Mouse (Mus musculus) kidney, postnatal 0 days (tissue): ENCODE results near the gene Ints7. TPM values are rescaled to one million over a fixed set of nuclear protein-coding genes. Genes with fewer than 3 reads are reported as not detected.

Experiments used
- ATAC-seq: fragments of 200-750 bp; cut with Nextera tagmentation; replicated peaks from 2 replicates; pipeline ENCODE4 v1.8.0; 2017; ENCODE audit warnings: low read depth, moderate number of reproducible peaks, moderate TSS enrichment, moderate library complexity; ENCODE audit not compliant: low FRiP score
- DNase-seq: peaks from one replicate; pipeline ENCODE4 v3.0.0-alpha.2; 2016; ENCODE audit warnings: low spot score
- H3K27ac ChIP-seq: fragments of 300-500 bp; sonication (generic); 2 replicates; pipeline ENCODE4 v1.5.1; 2014; ENCODE audit warnings: mild to moderate bottlenecking
- H3K27me3 ChIP-seq: fragments of 300-500 bp; sonication (generic); 2 replicates; pipeline ENCODE4 v1.6.1; 2014; ENCODE audit warnings: low read length, mixed read lengths; ENCODE audit not compliant: insufficient read depth
- H3K36me3 ChIP-seq: fragments of 300-500 bp; sonication (generic); 2 replicates; pipeline ENCODE4 v1.6.1; 2014; ENCODE audit warnings: low read length, mixed read lengths; ENCODE audit not compliant: insufficient read depth
- H3K4me1 ChIP-seq: fragments of 300-500 bp; sonication (generic); replicated peaks from 2 replicates; pipeline ENCODE4 v1.6.1; 2014; ENCODE audit warnings: antibody characterized with exemption, low read length, mixed read lengths; ENCODE audit not compliant: insufficient read depth
- H3K4me2 ChIP-seq: fragments of 300-500 bp; sonication (generic); 2 replicates; pipeline ENCODE4 v1.6.1; 2014; ENCODE audit warnings: mild to moderate bottlenecking, low read length, moderate library complexity, mixed read lengths
- H3K4me3 ChIP-seq: fragments of 300-500 bp; sonication (generic); replicated peaks from 2 replicates; pipeline ENCODE4 v1.5.1; 2014; ENCODE audit warnings: low read depth, low read length
- H3K9ac ChIP-seq: fragments of 300-500 bp; sonication (generic); 2 replicates; pipeline ENCODE4 v1.6.1; 2014; ENCODE audit warnings: low read depth, low read length
- H3K9me3 ChIP-seq: fragments of 300-500 bp; sonication (generic); replicated peaks from 2 replicates; pipeline ENCODE4 v1.6.1; 2016; ENCODE audit warnings: low read length, inconsistent platforms, mixed read lengths
- CTCF ChIP-seq: IDR thresholded peaks from 2 replicates; pipeline ENCODE4 v1.5.1; 2016; ENCODE audit warnings: antibody characterized with exemption, low read depth, mild to moderate bottlenecking, moderate library complexity
- WGBS: fragments of 180-500 bp; shearing (Covaris S2); extraction: QIAGEN DNeasy Blood & Tissue Kit; methylation state at CpG from one replicate; pipeline ENCODE4 v1.1.7; 2014; 5-methylcytosine and 5-hydroxymethylcytosine counted together
- polyA plus RNA-seq: library from polyadenylated mRNA; unstranded; fragments of >200 nt; fragmentation: Nextera tagmentation; extraction: Ambion mirVana; gene quantifications from 2 replicates; pipeline ENCODE4 v1.2.1, GENCODE M21; 2015

Ints7 gene
- polyA plus RNA-seq, 1 experiment from 2014 or later, result 31.7 TPM

DNA sequence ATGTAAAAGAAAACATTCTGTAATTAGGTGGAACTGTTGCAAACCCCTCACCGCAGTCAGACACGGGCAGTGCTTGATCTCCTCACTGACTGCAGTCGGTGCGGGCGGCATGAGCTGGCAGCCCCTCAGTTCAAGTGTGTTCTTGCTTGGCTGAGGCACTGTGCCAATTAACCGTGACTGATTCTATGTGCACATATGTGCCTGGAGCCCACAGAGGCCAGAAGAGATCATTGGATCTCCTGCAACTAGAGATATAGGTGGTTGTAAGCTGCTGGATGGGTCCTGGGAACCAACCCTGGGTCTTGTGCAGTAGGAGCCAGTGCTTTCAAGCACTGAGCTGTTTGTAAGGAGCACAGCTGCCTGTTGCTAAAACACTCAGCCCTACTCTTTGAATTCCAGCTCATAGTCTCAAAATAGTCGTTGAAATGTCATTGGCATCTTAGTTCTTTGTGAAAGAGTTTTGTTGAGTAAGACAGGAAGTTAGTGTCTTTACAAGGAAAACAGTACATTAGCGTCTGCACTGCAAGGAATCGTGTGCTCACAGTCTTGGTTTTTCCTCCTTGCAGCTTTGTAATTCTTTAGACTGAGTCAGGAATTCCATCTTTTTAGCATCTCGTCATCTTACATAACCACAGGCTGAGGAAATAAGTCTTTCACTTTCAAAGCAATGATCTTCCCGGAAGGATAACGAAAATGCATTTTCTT, 16.7 kb downstream of the Ints7 start:
- peaks cover 38% of the 10 kb centered on the region for H3K36me3 ChIP-seq
- no peak for TF ChIP-seq CTCF
- H3K4me1 ChIP-seq, result no peaks in the 10 kb centered on the region
- H3K9ac ChIP-seq, result no peak overlapping the region
- H3K27me3 ChIP-seq, result no peaks in the 10 kb centered on the region
- WGBS, result 81% methylated on average over 12 of the region's 12 CpGs
- H3K9me3 ChIP-seq, result no peaks in the 10 kb centered on the region
- no peak for DNase-seq
- H3K4me3 ChIP-seq, result no peak overlapping the region
- H3K4me2 ChIP-seq, result no peak overlapping the region
- no peak overlapping the region for H3K27ac ChIP-seq
- no peak for ATAC-seq

DNA sequence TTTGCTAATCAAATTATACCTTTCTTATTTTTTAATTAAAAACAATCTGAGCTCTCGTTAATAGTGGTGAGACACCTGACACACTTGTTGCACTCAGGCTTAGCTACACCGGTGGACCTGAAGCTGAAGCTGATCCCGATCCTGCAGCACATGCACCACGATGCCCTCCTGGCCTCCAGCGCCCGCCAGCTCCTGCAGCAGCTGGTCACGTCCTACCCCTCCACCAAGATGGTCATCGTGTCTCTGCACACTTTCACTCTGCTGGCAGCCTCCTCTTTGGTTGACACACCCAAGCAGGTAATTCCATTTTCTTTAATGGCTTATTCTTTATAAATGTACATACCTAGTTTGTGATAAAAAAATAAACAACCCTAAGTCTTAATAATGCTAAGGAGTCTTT, 20.6 kb downstream of the Ints7 start:
- no peak for DNase-seq
- H3K4me1 ChIP-seq, result no peaks in the 10 kb centered on the region
- no peaks in the 10 kb centered on the region for H3K9me3 ChIP-seq
- H3K27ac ChIP-seq, result no peak overlapping the region
- H3K9ac ChIP-seq, result no peak overlapping the region
- H3K4me2 ChIP-seq, result no peak overlapping the region
- no peak for TF ChIP-seq CTCF
- H3K36me3 ChIP-seq, result peaks cover 51% of the 10 kb centered on the region
- no peak for ATAC-seq
- H3K4me3 ChIP-seq, result no peak overlapping the region
- 92% methylated on average over 8 of the region's 8 CpGs for WGBS
- no peaks in the 10 kb centered on the region for H3K27me3 ChIP-seq

DNA sequence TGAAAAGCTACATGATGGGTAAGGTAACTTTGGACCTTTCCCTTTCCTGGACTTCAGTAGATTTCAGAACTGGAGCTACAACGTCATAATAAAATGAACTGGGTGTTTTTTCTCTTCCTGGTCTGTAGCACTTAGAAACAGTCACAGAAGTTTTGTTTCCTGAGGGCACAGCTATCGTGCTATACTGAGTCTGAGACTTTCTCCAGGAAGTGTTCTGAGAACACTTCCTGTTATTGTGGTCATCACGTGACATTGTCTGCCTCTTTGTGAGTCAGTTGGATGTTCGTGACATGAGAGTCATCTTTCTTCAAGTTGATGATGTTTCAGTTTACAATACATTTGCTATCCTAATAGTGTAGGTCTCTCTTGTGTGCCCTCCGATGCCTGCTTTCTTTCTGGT, 23.8 kb downstream of the Ints7 start:
- Histone ChIP-seq H3K27ac (no peak overlapping the region), H3K4me2 (no peak overlapping the region), H3K4me1 (no peaks in the 10 kb centered on the region), H3K9ac (no peak overlapping the region), H3K36me3 (peaks cover 57% of the 10 kb centered on the region), H3K9me3 (no peaks in the 10 kb centered on the region), H3K4me3 (no peak overlapping the region), H3K27me3 (no peaks in the 10 kb centered on the region)
- WGBS, result 65% methylated on average over 5 of the region's 5 CpGs
- ATAC-seq (no peak), DNase-seq (peak; percentile 12)
- TF ChIP-seq CTCF, result no peak

DNA sequence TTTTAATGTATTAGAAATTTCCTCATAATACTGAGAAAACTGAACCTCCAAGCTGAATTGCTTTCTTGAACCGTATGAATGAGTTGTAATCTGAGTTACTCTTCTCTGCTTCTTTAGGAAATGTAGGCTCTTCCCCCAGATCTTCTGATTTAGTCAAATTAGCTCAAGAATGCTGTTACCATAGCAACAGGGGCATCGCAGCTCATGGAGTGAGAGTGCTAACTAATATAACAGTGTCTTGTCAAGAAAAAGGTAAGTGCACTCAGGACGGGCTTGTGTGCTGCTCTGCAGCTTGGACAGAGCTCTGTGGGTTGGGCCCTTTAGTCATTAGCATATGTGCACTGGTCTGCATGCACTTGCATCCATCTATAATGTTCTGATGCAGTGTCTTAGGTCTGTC, 29.3 kb downstream of the Ints7 start:
- H3K9ac ChIP-seq, result no peak overlapping the region
- peaks cover 62% of the 10 kb centered on the region for H3K36me3 ChIP-seq
- DNase-seq, result no peak

DNA sequence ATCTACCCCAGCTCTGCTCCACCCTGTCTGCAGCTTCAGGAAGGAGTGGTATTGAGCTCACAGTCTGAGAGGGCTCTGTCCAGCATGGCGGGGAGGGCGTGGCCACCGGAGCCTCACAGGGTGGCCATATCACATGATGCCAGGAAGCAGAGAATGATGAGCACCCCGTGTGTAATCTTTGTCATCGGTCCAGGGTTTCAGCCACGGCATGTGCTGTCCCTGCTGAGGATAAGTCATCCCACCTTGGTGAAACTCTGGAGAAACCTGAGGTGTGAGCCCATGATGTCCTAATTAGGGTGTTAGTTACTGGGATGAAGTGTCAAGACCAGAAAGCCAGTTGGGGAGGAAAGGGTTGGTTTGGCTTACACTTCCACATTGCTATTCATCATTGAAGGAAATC, 33.6 kb downstream of the Ints7 start:
- Histone ChIP-seq H3K27ac (no peak overlapping the region), H3K4me2 (no peak overlapping the region), H3K9ac (no peak overlapping the region), H3K27me3 (no peaks in the 10 kb centered on the region), H3K9me3 (no peaks in the 10 kb centered on the region), H3K4me3 (no peak overlapping the region), H3K4me1 (no peaks in the 10 kb centered on the region), H3K36me3 (peaks cover 82% of the 10 kb centered on the region)
- no peak for TF ChIP-seq CTCF
- 88% methylated on average over 6 of the region's 6 CpGs for WGBS
- DNase-seq, result no peak
- ATAC-seq, result no peak

More for the DNA sequence above, 29.3 kb downstream of the Ints7 start:
- Histone ChIP-seq H3K27me3 (no peaks in the 10 kb centered on the region), H3K4me3 (no peak overlapping the region), H3K4me1 (no peaks in the 10 kb centered on the region), H3K4me2 (no peak overlapping the region), H3K27ac (no peak overlapping the region), H3K9me3 (no peaks in the 10 kb centered on the region)
- no peak for ATAC-seq
- no peak for TF ChIP-seq CTCF
- 65% methylated on average over 3 of the region's 3 CpGs for WGBS

DNA sequence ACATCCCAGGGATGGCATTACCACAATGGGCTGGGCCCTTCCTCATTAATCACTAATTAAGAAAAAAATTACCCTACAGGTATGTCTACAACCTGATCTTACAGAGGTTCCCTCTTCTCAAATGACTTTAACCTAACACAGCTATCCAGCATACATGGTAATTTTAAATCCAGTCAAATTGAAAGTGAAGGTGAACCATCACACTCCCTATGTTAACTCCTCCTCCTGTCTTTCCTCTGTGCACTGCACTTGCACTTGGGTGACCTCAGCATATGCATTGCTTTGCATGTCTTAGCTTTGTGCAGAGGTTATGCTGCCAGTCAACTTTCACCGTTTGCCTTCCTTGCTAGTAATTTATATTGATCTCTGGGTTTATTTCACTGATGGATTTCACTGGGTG, 34.1 kb downstream of the Ints7 start:
- Histone ChIP-seq H3K36me3 (peaks cover 81% of the 10 kb centered on the region), H3K27me3 (no peaks in the 10 kb centered on the region), H3K27ac (no peak overlapping the region), H3K4me3 (no peak overlapping the region), H3K4me1 (no peaks in the 10 kb centered on the region), H3K9ac (no peak overlapping the region), H3K4me2 (no peak overlapping the region), H3K9me3 (no peaks in the 10 kb centered on the region)
- no peak for DNase-seq
- ATAC-seq, result no peak
- TF ChIP-seq CTCF, result no peak
- WGBS, result 77% methylated on average over 1 of the region's 1 CpGs

DNA sequence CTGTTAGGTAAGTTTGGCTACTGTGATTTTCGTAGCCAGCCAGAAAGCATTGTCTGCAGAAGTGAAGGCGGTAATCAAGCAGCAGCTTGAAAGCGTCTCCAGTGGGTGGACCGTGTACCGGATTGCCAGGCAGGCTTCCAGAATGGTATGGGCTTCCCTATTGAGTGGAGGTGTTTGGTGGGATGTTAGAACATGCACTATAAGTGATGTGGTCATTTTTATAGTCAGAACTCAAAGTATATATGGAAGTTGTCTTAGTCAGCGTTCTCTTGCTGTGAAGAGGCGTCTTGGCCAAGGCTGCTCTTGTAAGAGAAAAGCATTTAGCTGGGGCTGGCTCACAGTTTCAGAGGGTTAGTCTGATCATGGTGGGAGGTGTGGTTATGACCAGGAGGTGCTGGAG, 34.9 kb downstream of the Ints7 start:
- no peaks in the 10 kb centered on the region for H3K27me3 ChIP-seq
- DNase-seq (no peak), ATAC-seq (no peak)
- no peaks in the 10 kb centered on the region for H3K9me3 ChIP-seq
- no peak overlapping the region for H3K9ac ChIP-seq
- TF ChIP-seq CTCF, result no peak
- no peak overlapping the region for H3K4me3 ChIP-seq
- no peaks in the 10 kb centered on the region for H3K4me1 ChIP-seq
- no peak overlapping the region for H3K4me2 ChIP-seq
- H3K27ac ChIP-seq, result no peak overlapping the region
- WGBS, result 94% methylated on average over 7 of the region's 7 CpGs
- H3K36me3 ChIP-seq, result peaks cover 73% of the 10 kb centered on the region
